Mouse (Mus musculus): ENCODE data around the gene Slc25a3.

GRCm38 (mm10) chr10:91082550-91083392 is 41.1 kb downstream of the Slc25a3 start, which contains the start of the genes Apaf1 and Ikbip:
- no peak for TF ChIP-seq GATA1 (IDR thresholded peaks at IDR 0.05; ENCODE audit: borderline replicate concordance, low read length)
- TF ChIP-seq FLI1 (IDR thresholded peaks at IDR 0.05; ENCODE audit: low read length) = no peak

Data from megakaryocyte, embryonic 14.5 days (primary cell).